Mouse (Mus musculus): ENCODE results near the gene Eno1. TPM values are rescaled to one million over a fixed set of nuclear protein-coding genes. Genes with fewer than 3 reads are reported as not detected.

Eno1 gene
- polyA plus RNA-seq, 1 experiment from 2014 or later, result 2,517 TPM

DNA sequence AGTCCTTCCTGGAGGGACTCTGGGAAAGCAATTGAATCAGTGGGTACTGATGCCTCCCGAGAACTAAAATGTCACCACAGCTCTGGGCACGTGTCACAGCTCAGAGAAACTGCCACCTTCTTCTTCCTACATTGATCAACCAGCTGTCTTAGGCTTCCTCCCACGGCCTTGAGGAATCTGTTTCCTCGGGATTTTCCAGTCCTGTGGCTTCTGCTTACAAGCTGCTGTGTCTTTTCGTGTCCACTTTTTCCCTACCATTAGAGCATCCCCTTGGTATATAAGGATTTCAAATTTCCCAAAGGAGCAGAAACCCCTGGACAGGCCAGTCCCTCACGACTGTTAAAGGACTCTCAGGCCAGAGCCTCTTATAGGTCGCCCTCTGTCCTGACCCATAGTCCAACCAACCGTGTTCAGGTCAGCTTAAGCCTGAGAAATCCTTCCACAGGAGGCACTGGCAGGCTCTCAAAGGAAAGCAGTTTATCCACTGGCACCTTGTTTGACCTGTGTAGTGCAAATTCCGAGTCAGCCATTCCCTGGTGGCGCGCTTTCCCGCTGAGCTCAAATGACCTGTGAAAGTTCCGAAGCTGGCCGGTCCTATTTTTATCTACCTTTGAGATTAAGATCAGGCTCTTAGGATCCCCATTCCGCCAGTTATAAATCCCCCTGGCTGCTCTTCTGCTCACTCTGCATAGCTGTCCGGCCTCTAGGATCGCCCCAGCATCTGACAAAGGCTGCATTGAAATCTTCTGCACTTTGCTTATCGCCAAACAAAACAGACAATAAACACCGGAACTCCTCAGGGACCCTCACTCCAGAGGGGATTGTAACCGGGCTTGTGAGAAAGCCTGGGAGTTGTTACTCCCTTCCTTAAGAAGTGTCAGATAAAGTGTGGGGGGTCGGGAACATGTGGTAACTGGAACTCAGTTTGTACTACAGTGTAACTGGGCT lies 5.8 kb upstream of the Eno1 start:
- Histone ChIP-seq H3K9me3 (no peaks in the 10 kb centered on the region), H3K4me1 (replicated peaks) (peaks cover 62% of the 10 kb centered on the region), H3K36me3 (no peaks in the 10 kb centered on the region), H3K27me3 (ENCODE audit: insufficient read depth, poor library complexity, severe bottlenecking) (0 out of 2 replicates have a peak, but pooled peaks cover 7% of the 10 kb centered on the region), H3K4me3 (peak overlapping the region; percentile 9; the same call in 1 of the 2 replicates), H3K27ac (peak overlapping the region; percentile 77)
- DNase-seq (ENCODE audit: low spot score), result no peak
- WGBS, result 6% methylated on average over 21 of the region's 21 CpGs

DNA sequence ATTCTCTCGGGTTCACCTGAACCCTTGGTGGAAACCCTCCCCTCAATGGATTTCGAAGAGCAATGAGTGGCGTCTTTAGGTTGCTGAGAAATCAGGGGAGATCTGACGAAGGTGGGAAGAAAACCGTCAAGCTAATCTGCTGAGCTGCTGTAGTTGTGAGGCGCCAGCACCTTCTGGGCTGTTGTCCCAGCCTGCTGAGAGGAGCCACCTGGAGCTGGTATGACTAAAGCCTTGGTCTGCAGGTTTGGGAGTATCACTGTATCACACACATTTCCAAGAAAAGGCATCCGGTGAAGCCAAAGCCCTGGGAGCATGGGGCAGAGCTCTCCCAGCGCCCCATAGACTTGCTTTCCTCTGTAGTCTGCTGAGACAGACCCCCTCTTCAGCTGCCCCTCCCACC lies 4.7 kb upstream of the Eno1 start:
- Histone ChIP-seq H3K4me3 (no peak overlapping the region), H3K4me1 (replicated peaks) (peaks cover 65% of the 10 kb centered on the region), H3K27me3 (ENCODE audit: insufficient read depth, poor library complexity, severe bottlenecking) (0 out of 2 replicates have a peak, but pooled peaks cover 7% of the 10 kb centered on the region), H3K27ac (peak overlapping the region; percentile 54; the same call in 1 of the 2 replicates), H3K9me3 (no peaks in the 10 kb centered on the region), H3K36me3 (no peaks in the 10 kb centered on the region)
- no peak for DNase-seq (ENCODE audit: low spot score)
- WGBS, result 50% methylated on average over 8 of the region's 8 CpGs

DNA sequence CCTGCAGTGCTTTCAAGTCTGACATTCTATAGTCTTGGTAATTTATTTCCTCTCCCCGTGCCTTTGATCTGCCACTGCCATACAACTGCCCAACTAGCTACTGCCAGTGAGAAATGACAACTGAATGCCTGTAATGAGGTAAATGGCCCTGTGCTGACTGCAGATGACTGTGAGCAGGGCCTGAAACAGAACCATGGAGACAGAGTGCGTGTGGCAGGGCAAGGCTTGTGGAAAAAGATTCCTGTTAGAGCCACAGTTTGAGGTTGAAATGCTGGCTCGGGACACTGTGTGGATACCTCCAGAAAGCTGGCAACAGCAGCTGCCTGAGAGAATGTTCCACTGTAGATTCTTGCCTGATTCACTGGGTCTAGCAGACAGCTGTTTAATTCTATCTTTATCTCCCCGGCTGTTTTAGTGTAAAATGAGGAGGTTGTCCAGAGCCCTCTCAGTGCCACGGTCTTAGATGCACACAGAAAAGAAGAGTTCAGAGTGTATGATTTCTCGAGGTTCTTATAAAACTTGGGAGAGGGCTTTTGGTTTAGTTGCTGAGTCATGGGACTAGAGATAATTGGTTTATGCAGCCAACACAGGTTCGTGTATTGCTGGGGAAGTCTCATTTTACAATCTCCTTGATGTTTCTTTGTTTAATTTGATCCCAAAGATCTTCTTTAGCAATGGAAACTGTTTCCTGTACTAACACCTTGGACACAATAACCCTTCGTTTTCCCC lies 1.8 kb upstream of the Eno1 start:
- DNase-seq (ENCODE audit: low spot score), result no peak
- Histone ChIP-seq H3K27ac (peak overlapping the region; percentile 99), H3K4me1 (replicated peaks) (peaks cover 58% of the 10 kb centered on the region), H3K36me3 (peaks cover 11% of the 10 kb centered on the region), H3K4me3 (no peak overlapping the region), H3K9me3 (no peaks in the 10 kb centered on the region), H3K27me3 (ENCODE audit: insufficient read depth, poor library complexity, severe bottlenecking) (0 out of 2 replicates have a peak, but pooled peaks cover 7% of the 10 kb centered on the region)
- WGBS, result 61% methylated on average over 8 of the region's 8 CpGs

DNA sequence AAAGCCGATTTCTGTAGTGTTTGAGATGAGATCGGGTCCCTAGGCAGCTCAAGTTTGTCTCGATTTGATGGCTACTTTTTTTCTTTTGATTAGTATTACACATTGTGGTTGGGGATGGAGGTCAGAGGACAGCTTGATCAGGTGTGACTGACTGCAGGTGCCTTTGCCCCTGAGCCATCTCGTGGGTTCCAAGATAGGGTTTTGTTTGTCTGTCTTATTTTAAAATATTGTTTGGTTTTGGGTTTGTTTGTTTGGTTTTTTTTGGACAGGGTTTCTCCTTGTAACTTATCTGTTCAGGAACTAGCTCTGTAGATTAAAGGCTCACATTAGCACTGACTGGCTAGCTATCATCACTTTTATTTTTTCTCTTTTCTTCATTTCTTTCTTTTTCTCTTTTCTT lies 936 bp upstream of the Eno1 start:
- WGBS, result 82% methylated on average over 4 of the region's 4 CpGs
- Histone ChIP-seq H3K36me3 (peaks cover 19% of the 10 kb centered on the region), H3K4me3 (no peak overlapping the region), H3K9me3 (no peaks in the 10 kb centered on the region), H3K27me3 (ENCODE audit: insufficient read depth, poor library complexity, severe bottlenecking) (0 out of 2 replicates have a peak, but pooled peaks cover 7% of the 10 kb centered on the region), H3K4me1 (replicated peaks) (peaks cover 58% of the 10 kb centered on the region), H3K27ac (peak overlapping the region; percentile 99)
- DNase-seq (ENCODE audit: low spot score), result no peak

DNA sequence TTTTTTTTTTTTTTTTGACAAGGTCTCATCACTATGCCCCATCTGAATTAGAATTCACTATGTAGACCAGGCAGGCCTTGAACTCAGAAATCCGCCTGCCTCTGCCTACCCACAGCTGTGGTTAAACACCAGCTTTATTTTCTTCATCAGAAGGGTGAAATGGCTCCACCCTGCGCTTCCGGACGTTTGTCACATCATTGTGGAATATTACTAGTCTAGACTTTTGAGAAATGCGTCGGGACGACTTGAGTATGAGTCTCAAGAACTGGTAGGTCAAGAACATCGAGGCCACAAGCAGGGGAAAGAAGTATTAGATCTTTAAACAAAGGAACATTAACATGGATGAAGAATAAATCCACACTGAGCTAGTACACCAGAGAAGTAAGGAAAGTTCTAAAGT lies 490 bp upstream of the Eno1 start:
- DNase-seq (ENCODE audit: low spot score), result no peak

DNA sequence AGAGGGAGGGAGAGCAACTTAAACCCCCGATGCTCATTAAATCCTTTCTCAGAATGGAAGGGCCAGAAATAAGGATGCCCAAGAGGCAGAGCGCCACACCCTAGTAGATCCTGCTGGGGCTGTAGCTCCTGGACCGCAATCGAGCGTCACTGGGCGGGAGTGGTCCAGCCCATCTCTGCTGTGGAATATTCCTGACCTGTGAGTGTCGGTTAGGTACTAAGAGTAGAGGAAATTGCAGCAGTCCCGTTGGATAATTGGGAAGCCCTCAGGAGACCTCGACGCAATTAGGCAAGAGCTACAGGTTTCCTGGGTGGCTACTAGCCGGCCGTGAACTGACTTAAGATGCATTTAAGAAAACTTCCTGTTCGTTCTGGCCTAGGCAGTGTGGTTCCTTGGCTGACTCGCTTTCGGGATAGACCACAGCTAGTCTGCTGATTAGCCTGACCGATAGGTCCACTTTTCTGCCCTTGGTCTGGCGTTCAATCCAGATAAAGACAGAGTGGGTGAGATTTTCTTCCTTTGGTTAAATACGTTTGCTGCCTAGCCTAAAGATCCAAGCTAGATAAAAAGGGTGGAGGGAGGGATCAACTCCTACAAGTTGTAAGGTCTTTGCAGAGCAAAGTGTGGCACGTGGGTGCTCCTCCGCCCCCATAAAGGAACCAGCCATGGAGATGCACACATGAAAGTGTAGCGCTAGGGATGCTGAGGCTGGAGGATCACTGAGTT lies 1.3 kb downstream of the Eno1 start:
- H3K9me3 ChIP-seq, result no peaks in the 10 kb centered on the region
- under 1% methylated on average over 21 of the region's 21 CpGs for whole genome bisulfite sequencing
- peak overlapping the region; percentile 92 for H3K4me3 ChIP-seq
- no peaks in the 10 kb centered on the region for H3K27me3 ChIP-seq (ENCODE audit: insufficient read depth, poor library complexity, severe bottlenecking)
- H3K4me1 ChIP-seq (replicated peaks), result peaks cover 64% of the 10 kb centered on the region
- no peak for DNase-seq (ENCODE audit: low spot score)
- peaks cover 41% of the 10 kb centered on the region for H3K36me3 ChIP-seq
- H3K27ac ChIP-seq, result peak overlapping the region; percentile 99

More for the DNA sequence above, 490 bp upstream of the Eno1 start:
- Histone ChIP-seq H3K9me3 (no peaks in the 10 kb centered on the region), H3K36me3 (peaks cover 23% of the 10 kb centered on the region), H3K4me3 (peak overlapping the region; percentile 92), H3K4me1 (replicated peaks) (peaks cover 57% of the 10 kb centered on the region), H3K27ac (peak overlapping the region; percentile 99), H3K27me3 (ENCODE audit: insufficient read depth, poor library complexity, severe bottlenecking) (0 out of 2 replicates have a peak, but pooled peaks cover 7% of the 10 kb centered on the region)
- WGBS, result 84% methylated on average over 8 of the region's 8 CpGs

DNA sequence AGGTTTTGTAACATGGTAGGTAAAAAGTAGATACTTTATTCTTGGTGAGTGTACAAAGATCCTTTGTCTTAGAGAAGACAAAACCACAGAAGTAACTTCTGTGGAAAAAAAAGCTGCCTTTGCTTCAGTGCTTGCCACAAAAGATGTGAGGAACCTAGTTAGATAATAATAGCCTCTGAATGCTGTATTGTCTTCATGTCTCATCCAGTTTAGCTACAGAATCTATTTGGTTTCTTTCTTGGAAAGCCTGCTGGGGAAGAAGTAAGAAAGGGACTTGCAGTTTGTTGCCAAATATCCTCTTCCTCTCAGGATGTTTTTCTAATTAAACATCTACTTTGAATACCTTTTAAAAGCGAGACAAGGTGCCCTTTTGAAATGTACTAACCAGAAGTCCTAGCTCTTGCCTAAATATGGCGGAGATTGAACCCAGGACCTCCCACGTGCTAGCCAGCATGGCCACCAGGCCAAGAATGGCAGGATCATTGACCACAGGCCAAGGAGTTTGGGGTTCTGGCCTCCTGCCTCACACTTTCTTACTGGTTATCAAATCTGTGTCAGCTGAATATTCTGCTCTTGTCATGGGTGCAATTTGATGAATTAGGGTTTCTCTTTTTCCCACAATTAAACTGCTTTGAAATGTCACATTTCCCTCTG lies 2.0 kb downstream of the Eno1 start:
- H3K9me3 ChIP-seq, result no peaks in the 10 kb centered on the region
- H3K27me3 ChIP-seq (ENCODE audit: insufficient read depth, poor library complexity, severe bottlenecking), result no peaks in the 10 kb centered on the region
- peak overlapping the region; percentile 92 for H3K4me3 ChIP-seq
- WGBS, result 1% methylated on average over 3 of the region's 3 CpGs
- peaks cover 49% of the 10 kb centered on the region for H3K36me3 ChIP-seq
- peaks cover 67% of the 10 kb centered on the region for H3K4me1 ChIP-seq (replicated peaks)
- DNase-seq (ENCODE audit: low spot score), result no peak
- H3K27ac ChIP-seq, result peak overlapping the region; percentile 99

DNA sequence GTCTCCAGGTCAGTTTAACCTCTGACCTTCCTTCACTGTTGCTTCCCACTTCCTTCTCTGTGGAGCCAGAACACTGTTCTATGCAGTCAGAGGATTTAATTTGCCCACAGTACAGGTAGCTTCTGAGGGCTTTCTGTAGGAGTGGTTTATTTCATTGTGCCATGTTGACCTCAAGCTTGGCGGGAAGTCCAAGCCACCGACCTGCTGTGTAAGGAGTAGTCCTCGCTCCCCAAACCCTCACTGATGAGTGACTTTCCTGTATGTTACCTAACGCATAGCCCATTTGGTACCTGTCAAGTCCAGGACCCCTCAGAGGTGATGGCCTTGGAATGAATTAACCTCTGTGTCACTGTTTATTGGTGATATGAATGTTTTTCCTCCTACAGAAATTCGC lies 2.6 kb downstream of the Eno1 start:
- Histone ChIP-seq H3K27me3 (ENCODE audit: insufficient read depth, poor library complexity, severe bottlenecking) (no peaks in the 10 kb centered on the region), H3K36me3 (peaks cover 54% of the 10 kb centered on the region), H3K27ac (peak overlapping the region; percentile 99), H3K9me3 (no peaks in the 10 kb centered on the region), H3K4me3 (peak overlapping the region; percentile 92), H3K4me1 (replicated peaks) (peaks cover 67% of the 10 kb centered on the region)
- 24% methylated on average over 5 of the region's 5 CpGs for WGBS
- DNase-seq (ENCODE audit: low spot score), result no peak

DNA sequence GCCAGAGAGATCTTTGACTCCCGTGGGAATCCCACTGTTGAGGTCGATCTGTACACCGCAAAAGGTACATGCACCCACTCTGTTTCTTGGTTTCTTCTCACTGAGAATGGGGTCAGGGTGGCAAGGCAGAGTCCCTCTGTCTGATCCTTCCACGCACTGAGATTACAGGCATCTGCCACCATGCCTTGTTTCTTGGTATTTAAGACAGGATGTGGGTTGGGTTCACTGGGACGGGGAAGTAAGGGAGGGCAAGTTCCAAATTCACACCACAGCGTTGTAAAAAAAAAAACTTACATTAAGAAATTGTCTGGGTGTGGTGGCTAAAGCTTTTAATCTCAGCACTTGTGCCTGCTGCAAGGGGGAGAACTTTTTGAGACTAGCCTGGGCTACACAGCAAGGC lies 3.0 kb downstream of the Eno1 start:
- H3K9me3 ChIP-seq, result no peaks in the 10 kb centered on the region
- no peaks in the 10 kb centered on the region for H3K27me3 ChIP-seq (ENCODE audit: insufficient read depth, poor library complexity, severe bottlenecking)
- H3K4me3 ChIP-seq, result peak overlapping the region; percentile 92
- H3K27ac ChIP-seq, result peak overlapping the region; percentile 99
- no peak for DNase-seq (ENCODE audit: low spot score)
- peaks cover 63% of the 10 kb centered on the region for H3K4me1 ChIP-seq (replicated peaks)
- peaks cover 58% of the 10 kb centered on the region for H3K36me3 ChIP-seq
- 37% methylated on average over 6 of the region's 6 CpGs for WGBS

DNA sequence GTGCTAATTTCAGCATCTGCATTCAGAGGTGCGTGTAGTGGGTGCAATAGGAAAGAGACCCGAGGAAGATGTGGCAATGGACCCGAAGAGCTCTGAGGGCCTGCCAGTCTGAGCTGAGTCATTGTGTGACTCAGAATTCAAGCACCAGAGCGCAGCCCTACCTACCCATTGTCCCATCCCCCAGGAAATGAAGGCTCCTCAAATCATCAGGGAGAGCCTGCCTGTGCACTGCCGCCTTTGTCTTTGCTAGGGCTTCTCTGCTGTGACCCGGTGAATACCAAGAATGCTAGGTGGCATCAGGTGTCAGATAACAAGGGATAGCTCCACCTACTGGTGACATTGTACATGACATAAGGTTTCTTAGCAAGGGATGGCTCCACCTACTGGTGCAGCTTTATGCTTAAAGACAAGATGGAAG lies 3.4 kb downstream of the Eno1 start:
- no peaks in the 10 kb centered on the region for H3K9me3 ChIP-seq
- peaks cover 58% of the 10 kb centered on the region for H3K4me1 ChIP-seq (replicated peaks)
- 6% methylated on average over 6 of the region's 6 CpGs for WGBS
- peak overlapping the region; percentile 92 for H3K4me3 ChIP-seq
- H3K27me3 ChIP-seq (ENCODE audit: insufficient read depth, poor library complexity, severe bottlenecking), result no peaks in the 10 kb centered on the region
- DNase-seq (ENCODE audit: low spot score), result peak; percentile 83
- peaks cover 63% of the 10 kb centered on the region for H3K36me3 ChIP-seq
- peak overlapping the region; percentile 99 for H3K27ac ChIP-seq

DNA sequence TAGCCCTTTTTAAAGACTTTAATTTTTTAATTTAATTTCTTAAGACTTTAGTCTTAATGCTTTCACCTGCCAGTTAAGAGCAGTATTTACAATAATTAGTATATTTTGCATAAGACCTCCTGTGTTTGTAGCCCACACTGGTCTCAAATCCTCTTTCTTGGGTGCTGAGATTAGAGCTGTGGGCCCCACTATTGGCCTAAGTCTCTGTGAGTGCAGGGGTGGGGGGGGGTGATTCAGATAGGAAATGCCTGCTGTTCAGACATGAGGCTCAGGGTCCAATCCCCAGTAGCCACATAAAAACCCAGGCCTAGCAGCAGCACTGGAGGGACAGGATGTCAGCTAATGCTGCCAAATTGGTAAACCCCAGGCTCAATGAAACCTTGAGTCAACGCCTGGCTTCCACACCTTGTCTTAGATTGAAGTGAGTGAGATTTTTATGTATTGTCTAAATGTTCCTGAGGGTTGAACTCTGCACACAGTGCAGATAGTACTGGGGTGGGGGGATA lies 3.9 kb downstream of the Eno1 start:
- Histone ChIP-seq H3K27me3 (ENCODE audit: insufficient read depth, poor library complexity, severe bottlenecking) (no peaks in the 10 kb centered on the region), H3K36me3 (peaks cover 68% of the 10 kb centered on the region), H3K4me3 (peak overlapping the region; percentile 92), H3K27ac (0 out of 2 replicates have a peak overlapping the region, but pooled peaks have one; percentile 13), H3K4me1 (replicated peaks) (peaks cover 54% of the 10 kb centered on the region), H3K9me3 (no peaks in the 10 kb centered on the region)
- DNase-seq (ENCODE audit: low spot score), result no peak
- 85% methylated on average over 1 of the region's 1 CpGs for WGBS

DNA sequence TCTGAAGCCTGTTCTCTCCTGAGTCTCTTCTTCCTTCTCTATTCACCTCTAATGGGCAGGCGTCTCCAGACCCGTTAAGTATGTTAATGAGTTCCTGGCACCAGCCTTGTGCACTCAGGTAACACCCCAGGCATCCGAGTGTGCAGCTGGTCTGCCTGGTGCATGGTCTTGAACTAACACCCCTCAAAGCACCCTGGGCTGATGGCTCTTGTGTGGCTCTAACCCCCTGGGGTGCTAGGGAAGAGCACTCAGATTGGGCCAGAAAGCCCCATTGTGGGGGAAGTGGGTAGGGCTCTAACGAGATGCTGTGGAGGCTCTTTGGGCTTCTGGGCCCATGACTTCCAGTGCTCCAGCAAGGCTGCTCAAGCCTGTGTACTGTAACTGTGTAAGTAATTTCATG lies 5.2 kb downstream of the Eno1 start:
- Histone ChIP-seq H3K27me3 (ENCODE audit: insufficient read depth, poor library complexity, severe bottlenecking) (no peaks in the 10 kb centered on the region), H3K4me1 (replicated peaks) (peaks cover 45% of the 10 kb centered on the region), H3K4me3 (no peak overlapping the region; the same call in 1 of the 2 replicates), H3K27ac (peak overlapping the region; percentile 6; the same call in 1 of the 2 replicates), H3K36me3 (peaks cover 80% of the 10 kb centered on the region), H3K9me3 (no peaks in the 10 kb centered on the region)
- no peak for DNase-seq (ENCODE audit: low spot score)
- 77% methylated on average over 4 of the region's 4 CpGs for WGBS

Measured in hindbrain, embryonic 10.5 days (tissue).